Mouse (Mus musculus) limb, embryonic 12.5 days (tissue): ENCODE measurements around the gene Car14. TPM values are rescaled to one million over a fixed set of nuclear protein-coding genes. Genes with fewer than 3 reads are reported as not detected.

Experiments used
- ATAC-seq: fragments of 200-750 bp; cut with Nextera tagmentation; 2 replicates; pipeline ENCODE4 v1.8.0; 2017; ENCODE audit warnings: low read depth, moderate TSS enrichment; ENCODE audit not compliant: insufficient number of reproducible peaks, insufficient read depth, low FRiP score, low TSS enrichment
- H3K27ac ChIP-seq: fragments of 300-500 bp; sonication (generic); 2 replicates; pipeline ENCODE4 v1.5.1; 2016; ENCODE audit warnings: mild to moderate bottlenecking, moderate library complexity
- H3K27me3 ChIP-seq: fragments of 300-500 bp; sonication (generic); 2 replicates; pipeline ENCODE4 v1.6.1; 2016; ENCODE audit warnings: mild to moderate bottlenecking, moderate library complexity
- H3K36me3 ChIP-seq: fragments of 300-500 bp; sonication (generic); 2 replicates; pipeline ENCODE4 v1.6.1; 2016; ENCODE audit warnings: mild to moderate bottlenecking, moderate library complexity
- H3K4me1 ChIP-seq: fragments of 300-500 bp; sonication (generic); replicated peaks from 2 replicates; pipeline ENCODE4 v1.6.1; 2016
- H3K4me2 ChIP-seq: fragments of 300-500 bp; sonication (generic); 2 replicates; pipeline ENCODE4 v1.6.1; 2016; ENCODE audit warnings: mild to moderate bottlenecking, moderate library complexity
- H3K4me3 ChIP-seq: fragments of 300-500 bp; sonication (generic); replicated peaks from 2 replicates; pipeline ENCODE4 v1.5.1; 2016; ENCODE audit warnings: mild to moderate bottlenecking
- H3K9ac ChIP-seq: fragments of 300-500 bp; sonication (generic); replicated peaks from 2 replicates; pipeline ENCODE4 v1.6.1; 2016; ENCODE audit warnings: mild to moderate bottlenecking, moderate library complexity
- H3K9me3 ChIP-seq: fragments of 300-500 bp; sonication (generic); 2 replicates; pipeline ENCODE4 v1.6.1; 2016; ENCODE audit warnings: mild to moderate bottlenecking, moderate library complexity
- WGBS: fragments of 180-500 bp; shearing (Covaris S2); methylation state at CpG from one replicate; pipeline ENCODE4 v1.1.7; 2016; 5-methylcytosine and 5-hydroxymethylcytosine counted together
- polyA plus RNA-seq: library from polyadenylated mRNA; unstranded; fragments of >200 nt; fragmentation: Nextera tagmentation; extraction: Ambion mirVana; gene quantifications from 2 replicates; pipeline ENCODE4 v1.2.1, GENCODE M21; 2016

Gene Car14
- polyA plus RNA-seq, 1 experiment from 2014 or later: 78.4 TPM

GRCm38 (mm10) chr3:95889664-95890063 lies 14.8 kb downstream of the Car14 start:
- Histone ChIP-seq H3K27me3 (no peaks in the 10 kb centered on the region), H3K9ac (no peak overlapping the region), H3K4me3 (no peak overlapping the region), H3K9me3 (no peaks in the 10 kb centered on the region), H3K36me3 (no peaks in the 10 kb centered on the region), H3K27ac (0 out of 2 replicates have a peak overlapping the region, but pooled peaks have one; percentile 31), H3K4me2 (no peak overlapping the region), H3K4me1 (peaks cover 23% of the 10 kb centered on the region)
- ATAC-seq: no peak
- 7% methylated on average over 3 of the region's 3 CpGs for WGBS

GRCm38 (mm10) chr3:95887596-95887995 lies 16.9 kb downstream of the Car14 start:
- ATAC-seq: no peak
- H3K36me3 ChIP-seq: no peaks in the 10 kb centered on the region
- H3K9me3 ChIP-seq: no peaks in the 10 kb centered on the region
- H3K27me3 ChIP-seq: no peaks in the 10 kb centered on the region
- no peak overlapping the region for H3K4me3 ChIP-seq
- peaks cover 19% of the 10 kb centered on the region for H3K4me1 ChIP-seq
- WGBS: 81% methylated on average over 4 of the region's 4 CpGs
- H3K4me2 ChIP-seq: no peak overlapping the region
- H3K9ac ChIP-seq: no peak overlapping the region
- H3K27ac ChIP-seq: no peak overlapping the region

- no peaks in the 10 kb centered on the region for H3K9me3 ChIP-seq
- no peak overlapping the region for H3K9ac ChIP-seq
- WGBS: 62% methylated on average over 5 of the region's 5 CpGs
- no peaks in the 10 kb centered on the region for H3K27me3 ChIP-seq
- no peak overlapping the region for H3K4me3 ChIP-seq
- no peak overlapping the region for H3K27ac ChIP-seq
- H3K36me3 ChIP-seq: no peaks in the 10 kb centered on the region
- ATAC-seq: no peak
- no peak overlapping the region for H3K4me2 ChIP-seq
- H3K4me1 ChIP-seq: peaks cover 12% of the 10 kb centered on the region
These were observed 20.1 kb downstream of the Car14 start for GRCm38 (mm10) chr3:95884400-95884799.

GRCm38 (mm10) chr3:95882816-95883425 lies 21.6 kb downstream of the Car14 start:
- peak overlapping the region; percentile 56 for H3K4me3 ChIP-seq
- no peak overlapping the region for H3K27ac ChIP-seq
- peak overlapping the region; percentile 50 for H3K9ac ChIP-seq
- WGBS: 3% methylated on average over 24 of the region's 24 CpGs
- H3K9me3 ChIP-seq: no peaks in the 10 kb centered on the region
- no peak for ATAC-seq
- H3K4me2 ChIP-seq: peak overlapping the region; percentile 99
- no peaks in the 10 kb centered on the region for H3K36me3 ChIP-seq
- peaks cover 12% of the 10 kb centered on the region for H3K4me1 ChIP-seq
- H3K27me3 ChIP-seq: no peaks in the 10 kb centered on the region

GRCm38 (mm10) chr3:95881979-95882815 lies 22.3 kb downstream of the Car14 start, which contains the start of gene Ciart:
Gene Ciart (minus strand): TSS chr3:95882251.
- H3K27me3 ChIP-seq: no peaks in the 10 kb centered on the region
- H3K27ac ChIP-seq: no peak within 1 kb of the TSS
- peaks cover 12% of the 10 kb centered on the region for H3K4me1 ChIP-seq
- peak within 1 kb of the TSS; percentile 56 for H3K4me3 ChIP-seq
- no peaks in the 10 kb centered on the region for H3K36me3 ChIP-seq
- ATAC-seq: peak; percentile 98
- H3K9me3 ChIP-seq: no peaks in the 10 kb centered on the region
- H3K9ac ChIP-seq: peak within 1 kb of the TSS; percentile 50
- WGBS: under 1% methylated on average over 66 of the region's 66 CpGs
- H3K4me2 ChIP-seq: peak within 1 kb of the TSS; percentile 99

- Histone ChIP-seq H3K4me3 (no peak overlapping the region), H3K9me3 (no peaks in the 10 kb centered on the region), H3K4me1 (peaks cover 12% of the 10 kb centered on the region), H3K27me3 (no peaks in the 10 kb centered on the region), H3K4me2 (no peak overlapping the region), H3K9ac (no peak overlapping the region), H3K27ac (no peak overlapping the region), H3K36me3 (no peaks in the 10 kb centered on the region)
- no peak for ATAC-seq
- WGBS: 92% methylated on average over 4 of the region's 4 CpGs
These were observed 25.4 kb downstream of the Car14 start for GRCm38 (mm10) chr3:95879063-95879462.

GRCm38 (mm10) chr3:95872048-95872447 lies 32.4 kb downstream of the Car14 start:
- peak overlapping the region; percentile 69 for H3K4me3 ChIP-seq
- H3K27ac ChIP-seq: no peak overlapping the region
- no peaks in the 10 kb centered on the region for H3K9me3 ChIP-seq
- H3K9ac ChIP-seq: peak overlapping the region; percentile 80
- ATAC-seq: no peak
- peaks cover 29% of the 10 kb centered on the region for H3K36me3 ChIP-seq
- whole genome bisulfite sequencing: 81% methylated on average over 7 of the region's 7 CpGs
- H3K4me2 ChIP-seq: peak overlapping the region; percentile 70
- no peaks in the 10 kb centered on the region for H3K27me3 ChIP-seq
- peaks cover 17% of the 10 kb centered on the region for H3K4me1 ChIP-seq

- peaks cover 33% of the 10 kb centered on the region for H3K36me3 ChIP-seq
- no peaks in the 10 kb centered on the region for H3K27me3 ChIP-seq
- under 1% methylated on average over 33 of the region's 33 CpGs for WGBS
- H3K9me3 ChIP-seq: no peaks in the 10 kb centered on the region
- H3K4me3 ChIP-seq: peak within 1 kb of the TSS; percentile 69
- peak within 1 kb of the TSS; percentile 85 for H3K27ac ChIP-seq
- H3K9ac ChIP-seq: peak within 1 kb of the TSS; percentile 80
- H3K4me1 ChIP-seq: peaks cover 17% of the 10 kb centered on the region
- peak within 1 kb of the TSS; percentile 70 for H3K4me2 ChIP-seq
- peak; percentile 88 for ATAC-seq
These were observed 33.1 kb downstream of the Car14 start, which contains the start of gene Mrps21 for GRCm38 (mm10) chr3:95871392-95871867. Gene Mrps21 (minus strand): TSS chr3:95871519.

- WGBS: 5% methylated on average over 15 of the region's 15 CpGs
- Histone ChIP-seq H3K4me3 (peak overlapping the region; percentile 69), H3K4me2 (peak overlapping the region; percentile 70), H3K9ac (peak overlapping the region; percentile 80), H3K27ac (peak overlapping the region; percentile 85), H3K36me3 (peaks cover 36% of the 10 kb centered on the region), H3K27me3 (no peaks in the 10 kb centered on the region), H3K9me3 (no peaks in the 10 kb centered on the region), H3K4me1 (peaks cover 17% of the 10 kb centered on the region)
- peak; percentile 53 for ATAC-seq
These were observed 33.5 kb downstream of the Car14 start for GRCm38 (mm10) chr3:95870976-95871375.

GRCm38 (mm10) chr3:95867408-95867807 lies 37.1 kb downstream of the Car14 start:
- Histone ChIP-seq H3K4me2 (no peak overlapping the region), H3K27me3 (no peaks in the 10 kb centered on the region), H3K27ac (no peak overlapping the region), H3K9ac (no peak overlapping the region), H3K36me3 (peaks cover 68% of the 10 kb centered on the region), H3K4me1 (peaks cover 15% of the 10 kb centered on the region), H3K4me3 (no peak overlapping the region), H3K9me3 (no peaks in the 10 kb centered on the region)
- 92% methylated on average over 2 of the region's 2 CpGs for whole genome bisulfite sequencing
- ATAC-seq: no peak

- no peaks in the 10 kb centered on the region for H3K9me3 ChIP-seq
- peaks cover 78% of the 10 kb centered on the region for H3K36me3 ChIP-seq
- no peak overlapping the region for H3K9ac ChIP-seq
- no peak overlapping the region for H3K4me2 ChIP-seq
- H3K27me3 ChIP-seq: no peaks in the 10 kb centered on the region
- no peak overlapping the region for H3K27ac ChIP-seq
- WGBS: 89% methylated on average over 5 of the region's 5 CpGs
- no peak for ATAC-seq
- peaks cover 9% of the 10 kb centered on the region for H3K4me1 ChIP-seq
- H3K4me3 ChIP-seq: no peak overlapping the region
These were observed 38.4 kb downstream of the Car14 start for GRCm38 (mm10) chr3:95866071-95866470.
